Mouse (Mus musculus) MEL (cell line): ENCODE data around the gene Zdhhc16. TPM values are rescaled to one million over a fixed set of nuclear protein-coding genes. Genes with fewer than 3 reads are reported as not detected.

Source experiments
- DNase-seq: peaks from one replicate; pipeline ENCODE4 v3.0.0; 2011; ENCODE audit warnings: low read depth, low spot score
- H3K27ac ChIP-seq: 2 replicates; pipeline ENCODE4 v1.5.1; 2012; ENCODE audit warnings: low read depth, mild to moderate bottlenecking, control low read depth, low read length, moderate library complexity; ENCODE audit not compliant: control insufficient read depth
- H3K27me3 ChIP-seq, 2 experiments: fragments of 150-350 bp in 1 of 2; sonication (generic) in 1 of 2; 2 replicates each; pipeline ENCODE4 v1.6.1; 2012; ENCODE audit warnings: low read length in 2 of 2, mild to moderate bottlenecking in 2 of 2, improper control_type of control experiment in 1 of 2, moderate library complexity in 1 of 2; ENCODE audit not compliant: insufficient read depth in 2 of 2, control insufficient read depth in 1 of 2
- H3K36me3 ChIP-seq, 2 experiments: 2 replicates each; pipeline ENCODE4 v1.6.1; 2012 to 2014; ENCODE audit warnings: low read length in 2 of 2, improper control_type of control experiment in 1 of 2, inconsistent platforms in 1 of 2, mild to moderate bottlenecking in 1 of 2; ENCODE audit not compliant: insufficient read depth in 2 of 2, control insufficient read depth in 1 of 2
- H3K4me1 ChIP-seq, 2 experiments: fragments of 150-350 bp in 1 of 2; sonication (generic) in 1 of 2; 2 replicates each; pipeline ENCODE4 v1.6.1; 2012; ENCODE audit warnings: low read length in 2 of 2, improper control_type of control experiment in 1 of 2, mild to moderate bottlenecking in 1 of 2; ENCODE audit not compliant: insufficient read depth in 2 of 2, control insufficient read depth in 1 of 2
- H3K4me3 ChIP-seq, 2 experiments: fragments of 150-350 bp in 1 of 2; sonication (generic) in 1 of 2; 2 replicates each; pipeline ENCODE4 v1.5.1; 2012; ENCODE audit warnings: low read depth in 2 of 2, low read length in 2 of 2, mild to moderate bottlenecking in 2 of 2, moderate library complexity in 2 of 2, control low read depth in 1 of 2, improper control_type of control experiment in 1 of 2; ENCODE audit not compliant: control insufficient read depth in 1 of 2, insufficient read depth in 1 of 2
- H3K79me2 ChIP-seq: 2 replicates; pipeline ENCODE4 v1.6.1; 2012; ENCODE audit warnings: mild to moderate bottlenecking, low read length, moderate library complexity; ENCODE audit not compliant: control insufficient read depth, poor library complexity, insufficient read depth
- H3K9ac ChIP-seq: 2 replicates; pipeline ENCODE4 v1.6.1; 2012; ENCODE audit warnings: low read depth, mild to moderate bottlenecking, control low read depth, low read length, moderate library complexity; ENCODE audit not compliant: control insufficient read depth, poor library complexity, severe bottlenecking
- H3K9me3 ChIP-seq: fragments of 150-350 bp; sonication (generic); replicated peaks from 2 replicates; pipeline ENCODE4 v1.6.1; 2012; ENCODE audit warnings: mild to moderate bottlenecking, low read length, improper control_type of control experiment, moderate library complexity; ENCODE audit not compliant: insufficient read depth
- BHLHE40 ChIP-seq: IDR thresholded peaks from 2 replicates; pipeline ENCODE4 v1.6.1; 2012; ENCODE audit warnings: low read depth, mild to moderate bottlenecking, inconsistent platforms, low read length, improper control_type of control experiment, borderline replicate concordance
- CHD1 ChIP-seq: IDR thresholded peaks from 2 replicates; pipeline ENCODE4 v1.6.1; 2012; ENCODE audit warnings: low read depth, mild to moderate bottlenecking, inconsistent platforms, low read length, improper control_type of control experiment
- CHD2 ChIP-seq: IDR thresholded peaks from 2 replicates; pipeline ENCODE4 v1.6.1; 2011; ENCODE audit warnings: low read length, improper control_type of control experiment
- CTCF ChIP-seq, 3 experiments: IDR thresholded peaks in 2 of 3; conservative IDR thresholded peaks in 1 of 3; 2 replicates each; pipeline ENCODE4 v1.5.1; 2011 to 2012; ENCODE audit warnings: low read length in 3 of 3, low read depth in 2 of 3, mild to moderate bottlenecking in 2 of 3, improper control_type of control experiment in 1 of 3, inconsistent platforms in 1 of 3, mixed read lengths in 1 of 3, moderate library complexity in 1 of 3; ENCODE audit not compliant: control insufficient read depth in 1 of 3, insufficient read depth in 1 of 3, poor library complexity in 1 of 3, severe bottlenecking in 1 of 3
- ELF1 ChIP-seq: IDR thresholded peaks from 2 replicates; pipeline ENCODE4 v1.6.1; 2014; ENCODE audit warnings: low read depth, mild to moderate bottlenecking, inconsistent platforms, low read length, improper control_type of control experiment, moderate library complexity
- EP300 ChIP-seq, 2 experiments: IDR thresholded peaks; 2 replicates each; pipeline ENCODE4 v1.6.1; 2011; ENCODE audit warnings: improper control_type of control experiment in 2 of 2, low read length in 2 of 2, low read depth in 1 of 2, mild to moderate bottlenecking in 1 of 2
- ETS1 ChIP-seq: IDR thresholded peaks from 2 replicates; pipeline ENCODE4 v1.6.1; 2012; ENCODE audit warnings: low read depth, mild to moderate bottlenecking, inconsistent platforms, low read length, improper control_type of control experiment, moderate library complexity
- GATA1 ChIP-seq: IDR thresholded peaks from 2 replicates; pipeline ENCODE4 v1.6.1; 2011; ENCODE audit warnings: low read depth, low read length, improper control_type of control experiment
- JUND ChIP-seq: IDR thresholded peaks from 2 replicates; pipeline ENCODE4 v1.6.1; 2011; ENCODE audit warnings: low read depth, mild to moderate bottlenecking, improper control_type of control experiment, low read length
- KAT2A ChIP-seq: conservative IDR thresholded peaks from 2 replicates; pipeline ENCODE4 v1.6.1; 2012; ENCODE audit warnings: low read depth, low read length, improper control_type of control experiment, inconsistent platforms
- MAX ChIP-seq: IDR thresholded peaks from 2 replicates; pipeline ENCODE4 v1.6.1; 2011; ENCODE audit warnings: low read length, improper control_type of control experiment
- MEF2A ChIP-seq: IDR thresholded peaks from 2 replicates; pipeline ENCODE4 v1.6.1; 2014; ENCODE audit warnings: low read depth, mild to moderate bottlenecking, inconsistent platforms, low read length, improper control_type of control experiment; ENCODE audit not compliant: poor library complexity, insufficient replicate concordance, severe bottlenecking; ENCODE audit errors: extremely low read depth
- MXI1 ChIP-seq: IDR thresholded peaks from 2 replicates; pipeline ENCODE4 v1.6.1; 2011; ENCODE audit warnings: mild to moderate bottlenecking, low read depth, low read length, improper control_type of control experiment
- MYC ChIP-seq: IDR thresholded peaks from 2 replicates; pipeline ENCODE4 v1.6.1; 2011; ENCODE audit warnings: low read depth, mild to moderate bottlenecking, low read length, improper control_type of control experiment, moderate library complexity
- NRF1 ChIP-seq: IDR thresholded peaks from 2 replicates; pipeline ENCODE4 v1.6.1; 2014; ENCODE audit warnings: low read depth, mild to moderate bottlenecking, inconsistent platforms, low read length, improper control_type of control experiment, moderate library complexity; ENCODE audit not compliant: poor library complexity, insufficient read depth, severe bottlenecking
- POLR2A ChIP-seq, 2 experiments: IDR thresholded peaks; 2 replicates each; pipeline ENCODE4 v1.6.1; 2011 to 2012; ENCODE audit warnings: low read length in 2 of 2, mild to moderate bottlenecking in 2 of 2, control low read depth in 1 of 2, improper control_type of control experiment in 1 of 2, low read depth in 1 of 2, moderate library complexity in 1 of 2; ENCODE audit not compliant: control insufficient read depth in 1 of 2, insufficient read depth in 1 of 2, poor library complexity in 1 of 2
- POLR2AphosphoS2 ChIP-seq: IDR thresholded peaks from 2 replicates; pipeline ENCODE4 v1.6.1; 2011; ENCODE audit warnings: low read length, improper control_type of control experiment
- RAD21 ChIP-seq: IDR thresholded peaks from 2 replicates; pipeline ENCODE4 v1.6.1; 2011; ENCODE audit warnings: mild to moderate bottlenecking, low read depth, low read length, improper control_type of control experiment
- RCOR1 ChIP-seq: IDR thresholded peaks from 2 replicates; pipeline ENCODE4 v1.6.1; 2012; ENCODE audit warnings: low read depth, mild to moderate bottlenecking, inconsistent platforms, low read length, improper control_type of control experiment
- SIN3A ChIP-seq: IDR thresholded peaks from 2 replicates; pipeline ENCODE4 v1.6.1; 2012; ENCODE audit warnings: low read length, improper control_type of control experiment, inconsistent platforms
- TAL1 ChIP-seq: IDR thresholded peaks from 2 replicates; pipeline ENCODE4 v1.6.1; 2012; ENCODE audit warnings: mild to moderate bottlenecking, inconsistent platforms, low read length, moderate library complexity, mixed read lengths
- TBP ChIP-seq: IDR thresholded peaks from 2 replicates; pipeline ENCODE4 v1.8.0; 2011; ENCODE audit warnings: low read depth, low read length, improper control_type of control experiment
- TCF12 ChIP-seq: IDR thresholded peaks from 2 replicates; pipeline ENCODE4 v1.6.1; 2014; ENCODE audit warnings: low read depth, mild to moderate bottlenecking, inconsistent platforms, low read length, improper control_type of control experiment, moderate library complexity
- UBTF ChIP-seq: IDR thresholded peaks from 2 replicates; pipeline ENCODE4 v1.6.1; 2012; ENCODE audit warnings: low read depth, mild to moderate bottlenecking, inconsistent platforms, low read length, improper control_type of control experiment, moderate library complexity, borderline replicate concordance; ENCODE audit not compliant: insufficient read depth
- USF2 ChIP-seq, 2 experiments: IDR thresholded peaks; 2 replicates each; pipeline ENCODE4 v1.6.1; 2011 to 2012; ENCODE audit warnings: improper control_type of control experiment in 2 of 2, low read length in 2 of 2, borderline replicate concordance in 1 of 2, inconsistent platforms in 1 of 2, low read depth in 1 of 2, mild to moderate bottlenecking in 1 of 2; ENCODE audit not compliant: insufficient read depth in 1 of 2
- ZKSCAN1 ChIP-seq: IDR thresholded peaks from 2 replicates; pipeline ENCODE4 v1.6.1; 2012; ENCODE audit warnings: low read depth, mild to moderate bottlenecking, inconsistent platforms, low read length, improper control_type of control experiment, moderate library complexity
- ZMIZ1 ChIP-seq: IDR thresholded peaks from 2 replicates; pipeline ENCODE4 v1.6.1; 2012; ENCODE audit warnings: low read depth, mild to moderate bottlenecking, inconsistent platforms, low read length, improper control_type of control experiment, moderate library complexity
- ZNF384 ChIP-seq: IDR thresholded peaks from 2 replicates; pipeline ENCODE4 v1.6.1; 2012; ENCODE audit warnings: low read depth, mild to moderate bottlenecking, inconsistent platforms, low read length, improper control_type of control experiment
- polyA plus RNA-seq, 2 experiments: library from polyadenylated mRNA; stranded (reverse) in 1 of 2; unstranded in 1 of 2; fragments of >175 nt in 1 of 2; fragments of >200 nt in 1 of 2; gene quantifications; 2 replicates each; pipeline versions ENCODE4 v1.2.1 to v1.2.4; 2012; ENCODE audit warnings: low replicate concordance in 2 of 2, low read depth in 1 of 2; ENCODE audit not compliant: insufficient read length in 2 of 2, insufficient read depth in 1 of 2, missing spikeins in 1 of 2
- total RNA-seq: library from RNA; depleted of rRNA; stranded (reverse); fragments of 300-350 nt; gene quantifications from 2 replicates; pipeline ENCODE4 v1.2.3, GENCODE M21; 2012

The Zdhhc16 gene
- total and polyA plus RNA-seq, 3 experiments, result 99.2 to 128 TPM; not detected in 1

GRCm38 (mm10) chr19:41906311-41907078, 26.8 kb upstream of the Zdhhc16 start (continued):
- TF ChIP-seq ELF1 (0 out of 2 replicates have a peak, but pooled peaks have one; percentile 31), EP300 (IDR thresholded peaks at IDR 0.05; ENCODE audit: low read depth in 1 of 2, low read length in 2 of 2) (peak; percentile 67 to 73; a peak in 3 of 4 replicates), ETS1 (peak; percentile 71), JUND (peak; percentile 85; the same call in 1 of the 2 replicates), MYC (no peak), TBP (peak; percentile 27; the same call in 1 of the 2 replicates), CTCF (IDR thresholded peaks at IDR 0.05 in 2 of 3, conservative IDR thresholded peaks at IDR 0.05 in 1 of 3; ENCODE audit: control insufficient read depth in 1 of 3, insufficient read depth in 1 of 3, low read depth in 2 of 3, low read length in 3 of 3, poor library complexity in 1 of 3, severe bottlenecking in 1 of 3) (no peak), USF2 (IDR thresholded peaks at IDR 0.05; ENCODE audit: borderline replicate concordance in 1 of 2, insufficient read depth in 1 of 2, low read depth in 1 of 2, low read length in 2 of 2) (no peak)

GRCm38 (mm10) chr19:41907079-41907760, 26.1 kb upstream of the Zdhhc16 start:
- H3K27me3 ChIP-seq, result no peaks in the 10 kb centered on the region
- H3K9ac ChIP-seq, result peak overlapping the region; percentile 45
- TF ChIP-seq ZNF384, result no peak
- TF ChIP-seq KAT2A, result no peak
- TF ChIP-seq UBTF, result no peak
- TF ChIP-seq MEF2A, result no peak
- no peak for TF ChIP-seq POLR2AphosphoS2
- TF ChIP-seq RCOR1, result peak; percentile 41; the same call in 1 of the 2 replicates
- peak; percentile 50 for TF ChIP-seq SIN3A
- peak in 1 of 2 experiments; percentile 8; a peak in 2 of 4 replicates for TF ChIP-seq EP300 (IDR thresholded peaks at IDR 0.05; ENCODE audit: low read depth in 1 of 2, low read length in 2 of 2)
- no peak for TF ChIP-seq CHD1
- 0 out of 4 replicates have a peak, but pooled peaks of 1 of the 2 experiments have one; percentile 26 for TF ChIP-seq POLR2A (IDR thresholded peaks at IDR 0.05; ENCODE audit: control insufficient read depth in 1 of 2, insufficient read depth in 1 of 2, low read depth in 1 of 2, low read length in 2 of 2, poor library complexity in 1 of 2)
- peak; percentile 23; the same call in 1 of the 2 replicates for TF ChIP-seq MXI1
- TF ChIP-seq TCF12, result 0 out of 2 replicates have a peak, but pooled peaks have one; percentile 15
- TF ChIP-seq MAX, result peak; percentile 58; the same call in 1 of the 2 replicates
- TF ChIP-seq TAL1, result peak; percentile 20; the same call in 1 of the 2 replicates
- no peak for TF ChIP-seq BHLHE40
- no peak for TF ChIP-seq RAD21
- no peak for TF ChIP-seq ZKSCAN1
- TF ChIP-seq GATA1, result peak; percentile 60
- peak; percentile 77; the same call in 1 of the 2 replicates for TF ChIP-seq ZMIZ1
- 0 out of 2 replicates have a peak, but pooled peaks have one; percentile 7 for TF ChIP-seq NRF1
- peak; percentile 78; the same call in 1 of the 2 replicates for TF ChIP-seq MYC
- no peak for TF ChIP-seq CHD2
- TF ChIP-seq ELF1, result no peak
- no peaks in the 10 kb centered on the region for H3K9me3 ChIP-seq
- H3K36me3 ChIP-seq, result peaks cover 0 to 42% of the 10 kb centered on the region in 2 experiments; a peak in 2 of 4 replicates
- H3K4me3 ChIP-seq, result peak overlapping the region; percentile 14 to 16
- H3K79me2 ChIP-seq, result peaks cover 3% of the 10 kb centered on the region
- peaks cover 14 to 41% of the 10 kb centered on the region in 2 experiments for H3K4me1 ChIP-seq
- H3K27ac ChIP-seq, result peak overlapping the region; percentile 77
- peak; percentile 79 for DNase-seq
